Mouse (Mus musculus) cortical plate, adult 2 months (tissue): ENCODE measurements at regions not wholly inside any gene's neighbourhood (a gene's known extent, or its start where the extent isn't known, plus 50 kb on each side); places are given as distances from the start of the nearest gene placed in this dataset.

ENCODE experiments used
- CTCF ChIP-seq: fragments of 200-500 bp; IDR thresholded peaks from 2 replicates; pipeline ENCODE4 v1.5.1; 2011; ENCODE audit warnings: mild to moderate bottlenecking, control low read depth, low read length; ENCODE audit not compliant: insufficient read depth; ENCODE audit errors: extremely low read depth
- POLR2A ChIP-seq: fragments of 200-500 bp; IDR thresholded peaks from 2 replicates; pipeline ENCODE4 v1.6.1; 2011; ENCODE audit warnings: mild to moderate bottlenecking, low read length, control low read depth; ENCODE audit not compliant: insufficient read depth; ENCODE audit errors: extremely low read depth

DNA sequence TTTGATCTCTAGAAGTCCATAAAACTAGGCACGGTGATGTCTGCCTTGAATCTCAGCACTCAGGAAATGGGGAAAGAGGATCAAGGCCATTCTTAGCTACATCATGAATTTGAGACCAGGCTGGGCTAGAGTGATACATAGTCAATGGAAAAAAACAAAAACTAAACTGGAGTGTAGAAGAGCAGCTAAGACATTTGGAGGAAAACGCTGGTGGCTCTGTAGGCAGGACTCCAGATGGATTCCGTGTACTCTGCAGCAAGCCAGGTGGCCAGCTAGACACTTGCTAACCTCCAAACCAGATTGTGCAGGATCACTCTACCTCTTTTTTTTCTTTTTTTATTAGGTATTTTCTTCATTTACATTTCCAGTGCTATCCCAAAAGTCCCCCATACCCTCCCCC lies 161.0 kb upstream of the Nmur2 start:
- TF ChIP-seq CTCF (no peak), POLR2A (no peak)
